Mouse (Mus musculus): ENCODE results near the gene 1810010H24Rik.
"Not testable (repeated sequence)": the region's sequence is repeated elsewhere in the genome, so short reads cannot be mapped to it uniquely, and the experiment has no call there.

The 1810010H24Rik gene

DNA sequence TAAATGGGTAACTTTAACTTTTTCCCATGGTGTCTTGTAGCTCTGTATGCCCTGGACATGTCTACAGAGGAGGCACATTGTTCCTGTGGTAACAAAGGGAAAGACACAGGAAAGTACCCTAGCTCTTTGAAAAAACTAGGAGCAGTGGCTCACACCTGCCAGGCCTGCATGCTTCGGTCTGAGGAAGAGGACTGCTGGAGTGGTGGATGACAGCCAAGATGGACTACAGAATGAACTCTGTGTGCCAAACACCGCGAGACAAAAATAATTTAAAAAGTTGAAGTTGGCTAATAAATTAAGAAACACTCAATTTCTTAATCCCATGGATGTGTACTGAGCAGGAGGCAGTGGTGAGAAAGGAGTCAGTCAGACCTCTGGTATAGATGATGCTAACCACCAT, 15.9 kb downstream of the 1810010H24Rik start:
- no peak for DNase-seq (ENCODE audit: low spot score in 2 of 2)

DNA sequence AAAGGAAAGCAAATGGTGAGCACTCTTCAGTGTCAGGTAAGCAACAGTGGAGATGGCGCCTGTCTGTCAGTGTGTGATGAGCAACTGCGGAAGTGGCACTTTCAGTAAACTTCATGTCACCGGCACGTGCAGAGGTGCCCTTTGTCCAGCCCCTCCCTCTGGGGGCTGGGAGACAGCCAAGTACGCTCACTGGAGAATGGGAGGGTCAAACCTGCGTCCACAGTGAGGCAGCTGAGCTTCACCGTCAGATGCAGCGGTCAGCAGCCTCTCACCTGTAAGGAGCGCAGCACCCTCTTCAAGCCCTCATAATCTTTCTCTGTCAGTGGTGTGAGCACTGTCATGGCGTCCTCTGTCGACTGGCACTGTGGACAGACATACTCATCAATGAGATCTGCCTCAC, 17.9 kb downstream of the 1810010H24Rik start:
- DNase-seq (ENCODE audit: low spot score in 2 of 2), result no peak

GRCm38 (mm10) chr11:107044321-107044720, 18.8 kb downstream of the 1810010H24Rik start:
- DNase-seq (ENCODE audit: low spot score in 2 of 2), result peak in 1 of 2 experiments; percentile 49

- DNase-seq (ENCODE audit: low spot score in 2 of 2), result no peak
Observed at GRCm38 (mm10) chr11:107045546-107045945, 20.1 kb downstream of the 1810010H24Rik start.

GRCm38 (mm10) chr11:107046766-107047620, 21.5 kb downstream of the 1810010H24Rik start:
- DNase-seq (ENCODE audit: low spot score in 2 of 2), result no peak

- no peak for DNase-seq (ENCODE audit: low spot score in 2 of 2)
Observed at GRCm38 (mm10) chr11:107054870-107055269, 29.4 kb downstream of the 1810010H24Rik start.

DNA sequence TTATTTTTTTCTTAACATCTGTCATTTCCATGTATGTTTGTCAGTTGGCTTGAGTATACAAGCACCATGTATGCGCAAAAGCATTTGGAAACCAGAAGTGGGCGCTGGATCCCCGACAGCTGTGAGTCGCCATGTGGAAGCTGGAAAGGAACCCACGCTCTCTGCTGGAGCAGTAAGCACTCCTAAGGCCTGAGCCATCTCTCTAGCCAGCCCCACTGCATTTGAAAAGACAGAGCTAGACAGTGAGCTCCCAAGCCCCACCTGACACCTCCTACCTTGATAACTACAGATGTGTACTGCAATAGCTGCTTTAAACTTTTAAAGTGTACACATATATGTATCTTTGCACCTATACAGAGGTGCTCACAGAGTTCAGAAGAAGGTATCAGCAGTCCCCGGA, 31.9 kb downstream of the 1810010H24Rik start:
- DNase-seq (ENCODE audit: low spot score in 2 of 2), result no peak

- not testable (repeated sequence) for DNase-seq (ENCODE audit: low spot score in 2 of 2)
Observed at GRCm38 (mm10) chr11:107059634-107060033, 34.2 kb downstream of the 1810010H24Rik start.

DNA sequence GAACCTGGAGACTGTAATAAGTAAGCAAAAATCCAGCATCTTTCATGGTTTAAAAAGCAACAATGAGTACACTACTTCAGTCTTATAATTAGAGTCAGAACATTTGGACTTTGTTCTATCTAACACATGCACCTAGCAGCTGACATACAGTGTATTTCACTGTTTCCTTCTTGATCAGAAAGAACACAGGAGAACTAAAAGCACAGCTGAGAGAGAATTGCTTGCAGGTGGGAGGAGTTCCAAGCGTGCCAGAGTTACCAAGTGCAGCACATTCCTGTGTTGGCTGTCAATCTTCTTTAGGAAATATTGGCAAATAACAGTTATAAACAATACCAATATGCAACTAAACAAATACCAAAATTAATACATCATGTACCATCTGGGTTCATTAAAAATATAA, 35.5 kb downstream of the 1810010H24Rik start:
- no peak for DNase-seq (ENCODE audit: low spot score in 2 of 2)

DNA sequence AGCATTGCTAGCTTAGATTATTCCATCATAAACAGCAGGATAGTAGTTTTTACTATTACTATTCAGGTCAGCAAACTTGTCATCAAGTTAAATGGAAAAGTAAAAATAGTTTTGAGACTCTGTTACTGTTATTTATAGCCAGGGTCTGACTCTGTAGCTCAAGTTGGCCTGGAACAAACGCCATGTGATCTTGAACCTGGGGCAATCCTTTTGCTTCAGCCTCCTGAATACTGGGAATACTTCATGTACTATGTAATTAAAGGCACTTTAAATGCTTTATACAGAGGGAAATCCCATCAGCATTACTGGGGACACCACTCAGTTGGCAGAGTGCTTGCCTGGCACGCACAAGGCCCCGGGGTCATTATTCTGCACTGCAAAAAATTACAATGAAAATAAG, 37.6 kb downstream of the 1810010H24Rik start:
- DNase-seq (ENCODE audit: low spot score in 2 of 2), result no peak

DNA sequence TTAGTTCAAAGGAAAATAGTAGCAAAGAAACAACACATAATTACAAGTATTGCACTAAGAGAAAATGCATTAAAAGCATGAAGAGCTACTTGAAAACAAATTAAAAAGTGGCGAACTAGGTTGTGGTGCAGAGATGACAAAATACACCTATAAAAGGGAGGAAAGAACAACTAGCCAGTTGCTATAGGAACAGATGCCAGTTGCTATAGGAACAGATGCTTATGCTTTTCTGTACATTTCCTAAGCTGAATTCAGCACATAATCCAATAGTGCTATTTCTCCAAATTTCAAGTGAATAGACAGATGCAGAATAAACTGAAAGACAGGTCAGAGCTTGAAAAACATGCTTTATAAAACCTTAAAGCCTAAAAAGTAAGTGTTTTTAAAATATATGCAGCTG, 39.1 kb downstream of the 1810010H24Rik start:
- DNase-seq (ENCODE audit: low spot score in 2 of 2), result no peak

GRCm38 (mm10) chr11:107065216-107065785, 39.8 kb downstream of the 1810010H24Rik start:
- no peak for DNase-seq (ENCODE audit: low spot score in 2 of 2)

Data from urinary bladder, adult 18-20 months (tissue).